ENCODE assay signal across 8 mouse cellular contexts in the genomic region with DNA sequence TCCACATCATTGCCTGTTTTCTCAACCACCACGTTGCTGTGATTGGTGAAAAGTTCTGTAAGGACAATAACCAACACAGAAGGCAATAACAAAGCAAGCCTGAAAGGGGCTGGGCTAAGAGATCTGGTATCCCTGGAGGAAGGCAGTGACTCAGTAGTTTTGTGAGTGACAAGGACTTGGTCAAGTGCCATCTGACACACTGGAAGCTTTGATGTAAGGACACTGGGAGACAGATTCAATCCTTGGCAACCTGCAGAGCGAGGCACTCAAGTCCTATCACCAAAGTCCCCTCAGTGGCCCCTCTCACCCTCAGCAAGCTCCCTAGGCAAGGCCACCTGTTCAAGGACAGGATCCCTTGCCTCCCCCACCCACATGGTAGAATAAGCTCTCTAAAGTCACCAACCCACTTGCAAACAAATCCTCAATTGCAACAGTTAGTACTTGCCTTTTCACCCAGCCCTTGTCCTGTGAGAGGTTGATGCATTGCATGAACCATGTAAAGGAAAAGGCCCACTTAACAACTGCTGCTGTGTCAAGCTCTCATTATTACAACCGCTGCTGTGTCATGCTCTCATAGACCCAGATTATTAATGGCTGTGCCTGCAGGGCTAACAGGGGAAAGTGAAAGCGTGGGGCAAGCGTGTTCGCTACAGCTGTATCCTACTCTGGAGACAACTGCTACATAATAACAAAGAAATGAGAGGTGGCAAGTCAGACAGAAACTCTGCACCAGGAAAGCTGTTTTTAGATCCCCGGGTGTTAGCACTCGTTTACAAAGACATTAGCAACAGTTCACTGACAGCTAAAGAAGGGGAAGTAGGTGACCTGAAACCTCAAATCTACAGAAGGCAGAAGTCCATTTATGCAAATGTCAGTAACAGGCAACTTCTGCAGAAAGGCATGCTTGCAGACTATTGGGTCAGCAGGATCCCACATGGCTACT. TPM values are rescaled to one million over a fixed set of nuclear protein-coding genes. Genes with fewer than 3 reads are reported as not detected.
A peak's percentile ranks its signal among the peaks of the same experiment; 100 is the strongest.
DNase-seq lines count a peak whose midpoint lies in the region; ATAC-seq lines count a peak whose summit lies in the region.

No protein-coding gene starts in this region.

- no peaks in the 10 kb centered on the region for H3K36me3 ChIP-seq in heart, embryonic 14.5 days (ENCODE audit: control insufficient read depth, insufficient read depth, low read length)

- H3K9me3 ChIP-seq in heart, embryonic 14.5 days (ENCODE audit: control insufficient read depth, low read length) = no peaks in the 10 kb centered on the region

- WGBS in heart, embryonic 14.5 days = 46% methylated on average over 8 of the region's 8 CpGs

- no peaks in the 10 kb centered on the region for H3K27me3 ChIP-seq in heart, embryonic 14.5 days (ENCODE audit: control insufficient read depth, insufficient read depth, low read length)

- peaks cover 13 to 27% of the 10 kb centered on the region in 2 experiments for H3K4me1 ChIP-seq in heart, embryonic 14.5 days (ENCODE audit: control insufficient read depth in 2 of 2, insufficient read depth in 2 of 2, low read length in 2 of 2)

- H3K4me2 ChIP-seq in heart, embryonic 14.5 days (ENCODE audit: low read length) = peak overlapping the region; percentile 51

- peak overlapping the region; percentile 59 for H3K9ac ChIP-seq in heart, embryonic 14.5 days (ENCODE audit: low read length)

- peak overlapping the region; percentile 10 to 12; a peak in 3 of 4 replicates for H3K4me3 ChIP-seq in heart, embryonic 14.5 days (ENCODE audit: control insufficient read depth in 1 of 2, insufficient read depth in 1 of 2, low read depth in 1 of 2, low read length in 2 of 2)

- ATAC-seq in heart, embryonic 14.5 days (ENCODE audit: insufficient number of reproducible peaks, insufficient read depth, low FRiP score, low read depth) = no peak

- DNase-seq in 3T3-L1 (ENCODE audit: low read depth, low spot score) (peak; percentile 85), NIH3T3 (ENCODE audit: low read depth) (peak; percentile 43)
- peak; percentile 38 for DNase-seq in kidney, postnatal 14 days
- peak; percentile 48 for DNase-seq in mesoderm, embryonic 11.5 days (ENCODE audit: low read depth, low spot score)
- DNase-seq in testis, postnatal 14 days (ENCODE audit: low spot score) = peak; percentile 56
- DNase-seq in thymus, postnatal 10 days (ENCODE audit: low spot score in 2 of 2) = no peak
- no peak for DNase-seq in left cerebral cortex, adult 8-10 months (ENCODE audit: low spot score in 2 of 2)

- H3K27ac ChIP-seq in heart, embryonic 14.5 days (replicated peaks in 1 of 2; ENCODE audit: control insufficient read depth in 1 of 2, insufficient read depth in 1 of 2, low read depth in 2 of 2, low read length in 2 of 2) = peak overlapping the region; percentile 55 to 73

RNA-seq across cellular contexts. Expression of gene Hhat, which starts 18.1 kb away (rescaled TPM):
- 6.8 and 7.0 TPM in 2 replicates for polyA plus RNA-seq in heart, embryonic 14.5 days (2014; fragmentation: Nextera tagmentation; extraction: Ambion mirVana)
- total RNA-seq in left cerebral cortex, adult 8-10 months (2022) = 1 to 10 TPM; 2.2 to 2.6 (median 2.5) TPM

Comparison
In these comparisons a context has a peak if more than half of its experiments do, and no peak if none do; other contexts are left out.
1. DNase-seq: peak in 3T3-L1 (single experiment), NIH3T3 (single experiment), kidney, postnatal 14 days (single experiment), mesoderm, embryonic 11.5 days (single experiment) and testis, postnatal 14 days (single experiment); none in thymus, postnatal 10 days (0 of 2) and left cerebral cortex, adult 8-10 months (0 of 2).